Mouse (Mus musculus) heart, adult 11 months (tissue): ENCODE measurements around the gene Mcam.

Experiments
- DNase-seq: peaks from one replicate; pipeline ENCODE4 v3.0.0; 2022

The Mcam gene

DNA sequence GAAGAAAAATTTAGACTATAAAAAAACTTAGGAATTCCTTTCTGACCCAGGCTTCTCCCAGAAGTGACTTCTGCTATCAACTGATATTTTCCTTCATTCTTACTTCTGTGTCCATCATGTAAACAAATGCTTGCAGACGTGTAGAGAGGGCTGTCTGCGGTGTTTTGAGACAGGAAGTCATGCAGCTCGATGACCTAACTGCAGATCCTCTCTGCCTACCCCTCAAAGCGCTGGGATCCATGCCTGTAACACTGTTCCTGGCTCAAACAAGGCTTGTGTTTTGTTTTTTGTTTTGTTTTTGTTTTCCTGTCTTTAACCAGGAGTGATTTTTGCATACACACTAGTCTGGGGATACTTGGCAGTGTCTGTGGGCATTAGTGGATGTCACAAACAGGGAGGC is 3.6 kb downstream of the Mcam start:
- DNase-seq: peak; percentile 79

DNA sequence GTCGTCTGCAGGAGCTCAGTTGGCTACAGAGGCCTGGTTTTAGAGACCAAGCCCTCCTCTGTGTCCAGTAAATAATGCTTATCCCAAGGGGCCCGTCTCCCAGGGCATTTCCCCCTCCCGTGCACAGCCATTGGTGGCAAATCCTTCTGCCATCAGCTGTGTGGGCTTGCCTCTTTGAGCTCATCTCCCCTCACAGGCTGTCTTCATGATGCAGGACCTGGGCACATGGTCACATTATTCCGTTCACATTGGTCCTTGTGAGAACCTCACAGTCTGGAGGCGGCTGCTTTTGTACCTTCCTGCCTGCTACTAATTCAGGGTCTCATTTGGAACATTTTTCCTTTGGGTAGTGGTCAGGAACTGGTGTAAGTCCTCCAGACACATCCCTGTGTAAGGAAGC is 7.7 kb downstream of the Mcam start:
- DNase-seq: peak; percentile 84

DNA sequence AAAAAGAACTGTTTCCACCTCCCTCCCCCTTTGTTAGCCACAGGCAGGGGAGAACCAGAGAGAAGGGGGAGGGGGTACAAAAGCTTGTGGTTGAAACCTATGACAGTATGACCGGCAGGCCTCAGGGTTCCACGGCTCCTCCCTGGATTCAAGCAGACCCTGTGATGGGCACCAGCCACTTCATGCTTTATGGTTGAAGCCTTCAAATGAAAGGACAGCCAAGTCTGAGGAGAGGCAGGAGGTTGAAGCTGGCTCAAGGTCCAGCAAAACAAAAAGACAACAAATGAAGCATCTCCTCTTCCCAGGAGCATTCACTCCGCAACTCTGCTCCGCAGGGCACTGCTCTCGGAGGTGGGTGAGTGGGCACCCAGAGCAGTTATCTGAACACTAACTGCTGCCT is 9.2 kb downstream of the Mcam start:
- DNase-seq: peak; percentile 81

- peak; percentile 95 for DNase-seq
Observed at GRCm38 (mm10) chr9:44144023-44144717, 9.9 kb downstream of the Mcam start.

- DNase-seq: peak; percentile 87
Observed at GRCm38 (mm10) chr9:44144718-44145060, 10.4 kb downstream of the Mcam start.

DNA sequence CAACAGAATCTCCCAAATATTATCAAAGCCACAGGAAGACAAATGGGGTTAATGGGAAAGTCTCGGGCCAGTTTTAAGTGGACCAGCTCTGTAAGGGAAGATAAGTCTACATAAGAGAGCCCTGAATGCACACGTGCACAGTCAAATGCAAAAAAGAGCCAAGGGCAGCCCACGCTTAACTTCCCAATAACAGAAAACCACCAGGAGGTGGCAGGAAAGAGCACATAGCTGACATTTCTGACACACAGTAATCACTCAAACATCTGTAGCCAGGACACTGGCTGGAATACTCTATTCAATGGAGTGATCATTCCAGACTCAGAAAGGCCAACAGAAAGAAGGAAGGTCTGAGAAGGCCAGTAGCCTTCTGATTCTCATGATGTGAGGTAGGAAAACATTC is 13.0 kb downstream of the Mcam start:
- peak; percentile 91 for DNase-seq

DNA sequence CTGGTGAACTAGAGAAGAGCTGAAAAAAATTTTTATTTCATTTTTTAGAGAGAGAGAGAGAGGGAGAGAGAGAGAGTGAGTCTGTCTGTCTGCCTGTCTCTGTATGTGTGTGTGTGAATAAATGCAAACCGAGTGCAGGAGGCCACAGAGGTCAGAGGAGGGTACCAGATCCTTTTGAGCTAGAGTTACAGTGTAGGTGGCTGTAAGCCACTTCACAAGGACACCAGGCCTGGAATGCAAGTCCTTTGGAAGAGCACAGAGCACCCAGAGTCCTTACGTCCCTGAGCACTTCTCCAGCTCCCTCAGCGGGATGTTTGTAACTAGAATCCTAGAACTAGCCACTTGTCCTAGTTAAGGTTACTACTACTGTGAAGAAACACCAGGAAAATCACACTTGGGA is 25.6 kb downstream of the Mcam start:
- DNase-seq: peak; percentile 72

GRCm38 (mm10) chr9:44168931-44169330 is 34.7 kb downstream of the Mcam start:
- no peak for DNase-seq

DNA sequence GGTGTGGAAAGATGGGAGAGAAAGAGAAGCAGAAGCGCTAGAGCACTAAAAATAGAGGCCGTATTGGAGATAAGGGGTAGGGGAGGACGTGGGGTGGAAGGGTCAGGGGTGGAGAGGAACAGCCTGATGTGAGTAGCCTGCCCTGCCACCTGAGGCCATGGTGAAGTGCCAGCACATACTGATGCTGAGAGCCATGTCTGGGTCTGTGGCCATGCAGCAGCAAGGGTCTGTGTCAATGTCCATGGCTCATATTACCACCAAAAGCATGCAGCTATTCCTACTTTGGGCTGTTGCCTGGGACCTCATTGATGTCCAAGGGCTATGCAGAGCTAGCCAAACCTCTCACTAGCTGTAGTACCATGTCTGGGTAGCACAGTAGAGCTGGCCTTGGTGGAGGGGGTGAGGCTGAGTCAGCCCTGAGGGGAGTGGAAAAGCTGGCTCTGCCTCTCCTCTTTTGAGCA is 36.5 kb downstream of the Mcam start:
- DNase-seq: peak; percentile 97

GRCm38 (mm10) chr9:44175556-44175955 is 41.3 kb downstream of the Mcam start:
- peak; percentile 90 for DNase-seq

DNA sequence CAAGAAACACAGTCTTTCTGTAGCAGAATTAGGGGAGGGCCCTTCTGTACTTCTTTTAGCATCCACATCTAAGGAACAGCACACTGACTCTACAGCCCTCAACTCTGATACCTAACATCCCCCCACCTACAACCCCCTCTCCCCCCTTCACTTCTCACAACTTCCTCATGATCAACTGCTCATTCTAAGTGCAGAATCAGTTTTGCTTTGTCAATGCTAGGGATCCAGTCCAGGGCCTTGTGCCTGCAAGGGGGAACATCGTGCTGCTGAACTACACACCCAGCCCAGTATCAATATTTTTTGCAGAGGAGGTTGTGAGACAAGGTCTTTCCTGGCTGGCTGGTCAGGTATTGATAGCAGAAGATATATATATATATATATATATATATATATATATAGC is 41.7 kb downstream of the Mcam start:
- DNase-seq: peak; percentile 77

- peak; percentile 70 for DNase-seq
Observed at GRCm38 (mm10) chr9:44177405-44177804, 43.1 kb downstream of the Mcam start.

DNA sequence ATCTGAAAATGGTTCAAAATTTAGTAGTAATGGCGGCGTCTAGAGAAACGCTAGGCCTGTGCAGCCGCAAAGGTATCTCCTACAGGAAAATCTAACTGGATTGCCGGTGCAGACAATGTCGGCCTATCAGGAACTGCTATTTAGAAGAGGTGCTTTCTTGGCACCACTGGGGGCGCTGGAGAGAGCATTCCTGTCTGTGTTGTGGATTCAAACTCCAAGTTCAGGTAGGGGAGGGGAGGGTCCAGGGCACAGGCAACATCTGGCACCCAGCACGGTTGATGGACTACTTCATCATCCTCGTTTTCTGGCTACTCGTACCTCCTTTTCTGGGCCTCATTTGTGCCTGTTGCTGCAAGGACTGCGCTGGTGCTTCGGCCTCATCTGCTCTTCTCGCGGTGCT is 44.1 kb downstream of the Mcam start:
- DNase-seq: peak; percentile 90

- peak; percentile 75 for DNase-seq
Observed at GRCm38 (mm10) chr9:44178811-44179210, 44.5 kb downstream of the Mcam start.

- DNase-seq: peak; percentile 15
Observed at GRCm38 (mm10) chr9:44181537-44181936, 47.3 kb downstream of the Mcam start.

GRCm38 (mm10) chr9:44182260-44182659 is 48.0 kb downstream of the Mcam start:
- DNase-seq: peak; percentile 91

DNA sequence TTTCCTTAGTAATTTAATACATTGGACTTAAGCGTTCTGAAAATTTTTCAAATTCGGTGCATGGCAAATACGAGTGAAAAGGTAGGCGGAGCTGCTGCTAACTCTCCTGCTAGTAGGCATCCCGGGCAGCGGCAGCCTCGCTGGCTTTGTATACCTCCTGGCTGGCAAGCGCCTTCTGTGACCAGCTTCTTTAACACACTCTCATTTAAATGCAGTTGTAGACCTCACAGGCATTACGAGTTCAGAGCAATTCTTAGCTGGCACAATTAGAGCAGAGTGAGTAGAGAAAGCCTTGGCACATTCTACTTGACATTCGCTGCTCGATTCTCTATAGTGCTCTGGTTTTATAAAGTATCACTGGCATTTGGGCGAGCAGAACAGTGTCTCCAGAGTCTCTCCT is 54.0 kb downstream of the Mcam start:
- DNase-seq: peak; percentile 51

- peak; percentile 46 for DNase-seq
Observed at GRCm38 (mm10) chr9:44191166-44191565, 56.9 kb downstream of the Mcam start.

GRCm38 (mm10) chr9:44192312-44192711 is 58.0 kb downstream of the Mcam start:
- no peak for DNase-seq
